Mouse (Mus musculus): ENCODE data around the gene Cdh15.

Cdh15 gene

DNA sequence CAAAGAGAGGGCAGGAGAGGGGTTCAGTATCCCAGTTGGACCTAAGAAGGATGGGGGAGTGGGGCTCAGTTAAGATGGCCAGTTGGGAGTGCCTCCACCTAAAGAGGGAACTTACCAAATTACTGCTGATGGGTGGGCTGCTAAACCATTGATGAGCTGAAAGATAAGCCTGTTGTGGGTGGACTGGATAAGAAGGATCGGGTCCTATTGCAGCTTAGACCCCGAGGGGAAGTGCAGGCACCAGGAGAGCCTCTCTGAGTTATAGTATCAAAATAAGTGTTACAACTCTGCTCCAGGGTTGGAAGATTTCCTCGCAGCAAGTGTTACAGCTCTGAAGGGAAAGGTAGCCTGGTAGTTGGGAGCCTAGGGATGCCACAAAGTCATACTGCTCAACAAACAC lies 3.6 kb upstream of the Cdh15 start:
- no peak for DNase-seq

- DNase-seq = no peak
Observed at GRCm38 (mm10) chr8:122845662-122846061, 2.1 kb upstream of the Cdh15 start.

- no peak for DNase-seq
Observed at GRCm38 (mm10) chr8:122849152-122849910, 1.6 kb downstream of the Cdh15 start.

- DNase-seq = no peak
Observed at GRCm38 (mm10) chr8:122850641-122851240, 3.0 kb downstream of the Cdh15 start.

- no peak for DNase-seq
Observed at GRCm38 (mm10) chr8:122851692-122852545, 4.2 kb downstream of the Cdh15 start.

DNA sequence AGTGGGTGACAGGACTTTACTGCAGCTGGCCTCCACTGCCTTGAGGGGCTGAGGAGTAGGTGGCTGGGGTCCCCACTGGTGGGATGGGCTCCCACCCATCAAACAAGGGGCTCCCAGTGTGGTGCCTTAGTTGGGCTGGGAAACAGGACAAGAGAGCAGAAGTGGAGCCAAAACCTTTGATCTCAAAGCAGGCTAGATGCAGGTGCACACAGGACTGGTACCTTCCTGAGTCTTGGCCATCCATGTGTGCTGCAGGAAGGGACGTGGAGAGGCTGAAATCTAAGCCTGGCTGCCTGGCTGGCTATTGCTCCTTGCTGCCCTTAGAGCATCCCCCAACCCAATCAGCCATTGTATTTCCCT lies 4.8 kb downstream of the Cdh15 start:
- DNase-seq = no peak

- DNase-seq = no peak
Observed at GRCm38 (mm10) chr8:122853340-122853771, 5.6 kb downstream of the Cdh15 start.

- no peak for DNase-seq
Observed at GRCm38 (mm10) chr8:122854388-122854787, 6.6 kb downstream of the Cdh15 start.

DNA sequence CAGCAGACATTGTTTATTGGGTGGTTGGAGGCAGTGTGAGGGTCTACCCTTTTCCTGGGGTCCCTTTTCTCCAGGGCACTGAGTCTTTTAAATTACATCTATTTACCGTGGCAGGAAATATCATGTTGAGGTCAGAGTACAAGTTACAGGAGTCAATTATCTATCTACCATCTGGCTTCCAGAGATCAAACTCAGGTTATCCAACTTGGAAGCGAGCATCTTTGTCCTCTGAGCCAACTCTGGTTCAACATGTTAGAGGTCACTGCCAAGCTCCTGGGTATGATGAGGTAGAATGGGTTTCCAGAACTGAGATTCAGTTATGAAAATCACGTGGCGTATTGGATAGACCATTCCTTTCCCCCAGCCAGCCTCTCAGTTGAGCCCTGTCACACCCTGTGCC lies 7.4 kb downstream of the Cdh15 start:
- DNase-seq = no peak

DNA sequence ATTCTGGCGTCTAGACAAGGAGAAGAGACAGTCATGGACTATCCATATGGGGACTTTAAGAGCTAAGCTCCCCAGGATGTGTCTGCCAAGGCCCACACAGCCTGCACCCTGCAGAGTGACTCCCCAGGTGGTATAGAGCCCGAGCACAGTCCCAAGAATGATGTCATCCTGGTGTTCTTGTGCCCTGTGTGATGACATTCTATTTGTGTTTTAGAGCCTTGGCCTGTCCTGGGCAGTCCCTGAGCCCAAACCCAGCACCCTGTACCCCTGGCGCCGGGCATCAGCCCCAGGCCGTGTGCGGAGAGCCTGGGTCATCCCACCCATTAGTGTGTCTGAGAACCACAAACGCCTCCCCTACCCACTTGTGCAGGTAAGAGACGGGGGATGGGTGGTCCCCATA lies 8.5 kb downstream of the Cdh15 start:
- DNase-seq = no peak

DNA sequence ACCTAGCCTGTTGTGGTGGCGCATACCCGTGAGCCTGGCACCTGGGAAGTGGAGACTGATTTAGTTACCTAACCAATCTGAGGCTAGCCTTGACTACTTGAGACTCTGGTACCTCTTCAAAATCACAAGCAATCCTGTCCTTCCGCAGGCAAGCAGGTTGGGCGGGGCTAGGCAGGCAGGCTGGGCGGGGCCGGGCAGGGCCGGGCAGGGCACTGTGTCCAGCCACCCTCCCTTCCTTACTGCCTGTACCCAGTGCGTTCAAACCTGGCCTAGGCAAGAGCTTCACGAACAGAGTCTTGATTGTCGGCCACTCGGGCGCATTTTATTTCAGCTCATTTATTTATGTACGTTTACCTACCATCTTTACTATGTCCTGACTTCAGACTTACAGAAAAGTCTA lies 12.1 kb downstream of the Cdh15 start:
- DNase-seq = no peak

- DNase-seq = no peak
Observed at GRCm38 (mm10) chr8:122864719-122865129, 17.0 kb downstream of the Cdh15 start.

DNA sequence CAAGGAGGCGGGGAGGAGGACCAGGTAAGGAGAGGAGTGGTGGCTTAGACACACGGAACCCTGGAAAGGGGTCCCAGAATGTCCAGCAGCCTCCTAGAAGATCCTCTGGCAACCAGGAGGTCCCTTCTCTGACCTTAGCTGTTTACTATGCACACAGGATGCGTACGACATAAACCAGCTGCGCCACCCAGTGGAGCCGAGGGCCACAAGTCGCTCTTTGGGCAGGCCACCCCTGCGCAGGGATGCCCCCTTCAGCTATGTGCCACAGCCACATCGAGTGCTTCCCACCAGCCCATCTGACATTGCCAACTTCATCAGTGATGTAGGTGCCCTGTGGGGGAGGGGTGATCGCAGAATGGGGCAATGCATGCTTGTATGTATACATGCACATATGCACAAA lies 17.7 kb downstream of the Cdh15 start:
- no peak for DNase-seq

- DNase-seq = no peak
Observed at GRCm38 (mm10) chr8:122866231-122866630, 18.5 kb downstream of the Cdh15 start.

DNA sequence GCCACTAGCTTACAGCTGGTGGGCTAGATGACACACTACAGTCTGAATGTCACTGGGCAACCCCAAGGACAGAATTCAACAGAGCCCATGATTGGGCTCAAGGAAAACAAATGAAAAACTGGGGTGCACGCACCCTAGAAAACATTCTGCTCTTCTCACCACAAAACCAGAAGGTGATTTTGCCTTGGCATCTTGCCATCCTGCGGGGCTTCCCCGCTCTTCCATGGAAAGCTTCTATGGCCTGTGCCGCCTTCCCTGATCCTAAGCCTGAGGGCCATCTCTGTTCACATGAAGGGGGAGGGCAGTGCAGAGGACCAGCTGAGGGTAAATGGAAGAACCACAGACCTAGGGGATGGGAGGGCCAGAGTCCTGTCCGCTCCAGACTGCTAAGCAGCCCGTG lies 20.2 kb downstream of the Cdh15 start:
- no peak for DNase-seq

- no peak for DNase-seq
Observed at GRCm38 (mm10) chr8:122870377-122870863, 22.7 kb downstream of the Cdh15 start.

DNA sequence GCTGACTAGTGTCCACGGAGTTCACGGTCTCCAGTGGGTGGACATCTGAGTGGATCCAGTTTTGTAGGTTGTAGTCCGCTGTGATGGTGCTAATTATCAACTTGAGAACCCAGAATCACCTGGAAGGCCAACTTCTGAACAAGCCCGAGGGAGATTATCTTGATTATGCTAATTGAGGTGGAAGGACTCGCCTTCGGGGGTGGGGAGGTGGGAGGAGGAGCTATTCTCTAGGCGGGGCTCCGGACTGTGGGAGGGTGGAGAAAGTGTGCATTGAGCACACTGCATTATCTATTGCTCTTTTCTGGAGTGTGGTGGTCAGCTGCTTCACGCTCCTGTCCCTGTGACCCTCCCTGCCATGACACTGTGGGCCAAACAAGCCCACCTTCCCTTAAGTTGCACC lies 23.9 kb downstream of the Cdh15 start:
- DNase-seq = no peak

- no peak for DNase-seq
Observed at GRCm38 (mm10) chr8:122873171-122873570, 25.4 kb downstream of the Cdh15 start.

- no peak for DNase-seq
Observed at GRCm38 (mm10) chr8:122875186-122875585, 27.4 kb downstream of the Cdh15 start.

- no peak for DNase-seq
Observed at GRCm38 (mm10) chr8:122878231-122878630, 30.5 kb downstream of the Cdh15 start.

DNA sequence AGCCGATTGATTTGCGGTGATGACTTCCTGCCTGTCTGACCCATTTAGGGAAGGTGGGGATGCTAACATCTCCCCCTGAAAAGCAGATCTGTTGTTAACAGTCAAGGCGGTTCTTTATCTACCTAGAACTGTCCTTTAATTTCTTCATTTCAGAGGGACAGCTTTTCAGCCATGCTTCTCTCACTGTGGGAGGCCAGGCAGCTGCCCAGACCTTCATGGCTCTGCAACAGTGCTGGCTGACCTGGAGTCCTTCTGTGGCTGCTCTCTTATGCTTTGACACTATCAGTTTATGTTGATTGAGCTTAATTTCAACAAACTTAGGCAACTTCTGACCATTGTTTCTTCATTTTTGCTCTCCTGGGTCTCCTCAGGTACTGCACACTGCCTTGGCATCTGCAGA lies 32.5 kb downstream of the Cdh15 start:
- DNase-seq = no peak

- no peak for DNase-seq
Observed at GRCm38 (mm10) chr8:122883671-122884070, 35.9 kb downstream of the Cdh15 start.

GRCm38 (mm10) chr8:122891440-122891839 lies 43.7 kb downstream of the Cdh15 start:
- no peak for DNase-seq

DNA sequence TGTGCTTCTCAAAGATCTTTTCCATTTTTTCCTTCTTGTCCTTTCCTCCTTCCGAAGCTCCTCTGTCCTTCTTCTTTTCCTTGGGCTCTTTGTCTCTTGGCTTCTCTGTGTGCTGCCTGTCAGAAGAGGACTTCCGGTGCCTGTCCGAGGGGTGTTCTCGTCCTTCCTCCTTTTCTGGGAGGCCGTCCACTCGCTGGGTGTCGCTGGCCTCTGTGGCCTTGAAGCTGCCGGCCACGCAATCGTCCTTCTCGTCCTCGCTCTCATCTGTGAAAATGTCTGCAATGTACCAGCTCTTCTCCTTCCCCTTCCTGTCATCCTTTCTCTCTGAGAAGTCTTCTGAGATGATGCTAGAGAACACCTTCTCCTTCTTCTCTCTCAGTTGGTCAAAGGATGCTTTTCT lies 45.7 kb downstream of the Cdh15 start:
- no peak for DNase-seq
